Mouse (Mus musculus) myocyte (in vitro differentiated cells): Measurements from ENCODE around the gene C3ar1.

Experiments
- CEBPB ChIP-seq: IDR thresholded peaks from 2 replicates; pipeline ENCODE4 v1.6.1; 2011; ENCODE audit warnings: mild to moderate bottlenecking, moderate library complexity; ENCODE audit not compliant: poor library complexity, insufficient read depth, severe bottlenecking
- E2F4 ChIP-seq: IDR thresholded peaks from one replicate; pipeline ENCODE4 v1.6.1; 2011; ENCODE audit warnings: mild to moderate bottlenecking, control low read depth, moderate library complexity; ENCODE audit not compliant: insufficient read depth
- MAX ChIP-seq: IDR thresholded peaks from one replicate; pipeline ENCODE4 v1.6.1; 2011; ENCODE audit warnings: low read depth, mild to moderate bottlenecking, control low read depth
- MYOD1 ChIP-seq, 3 experiments: IDR thresholded peaks; one replicate each; pipeline ENCODE4 v1.6.1; 2011; ENCODE audit warnings: control low read depth in 2 of 3, low read depth in 2 of 3, mild to moderate bottlenecking in 2 of 3, moderate library complexity in 1 of 3; ENCODE audit not compliant: insufficient read length in 2 of 3, control insufficient read depth in 1 of 3
- MYOG ChIP-seq, 3 experiments: IDR thresholded peaks; one replicate each; pipeline ENCODE4 v1.6.1; 2011; ENCODE audit warnings: control low read depth in 2 of 3, low read depth in 2 of 3, mild to moderate bottlenecking in 2 of 3; ENCODE audit not compliant: insufficient read length in 2 of 3, control insufficient read depth in 1 of 3, insufficient read depth in 1 of 3
- POLR2A ChIP-seq: IDR thresholded peaks from one replicate; pipeline ENCODE4 v1.6.1; 2011; ENCODE audit warnings: low read depth, mild to moderate bottlenecking, control low read depth, moderate library complexity; ENCODE audit not compliant: insufficient read length
- POLR2AphosphoS2 ChIP-seq: IDR thresholded peaks from one replicate; pipeline ENCODE4 v1.6.1; 2011; ENCODE audit warnings: low read depth, control low read depth; ENCODE audit not compliant: insufficient read length
- REST ChIP-seq: IDR thresholded peaks from one replicate; pipeline ENCODE4 v1.6.1; 2011; ENCODE audit warnings: mild to moderate bottlenecking, control low read depth, moderate library complexity; ENCODE audit not compliant: insufficient read depth, insufficient read length
- SRF ChIP-seq: IDR thresholded peaks from one replicate; pipeline ENCODE4 v1.6.1; 2011; ENCODE audit warnings: low read depth; ENCODE audit not compliant: control insufficient read depth, insufficient read length
- TCF12 ChIP-seq: IDR thresholded peaks from one replicate; pipeline ENCODE4 v1.6.1; 2011; ENCODE audit warnings: mild to moderate bottlenecking, control low read depth; ENCODE audit not compliant: poor library complexity, insufficient read depth, severe bottlenecking
- TCF3 ChIP-seq: IDR thresholded peaks from one replicate; pipeline ENCODE4 v1.6.1; 2011; ENCODE audit warnings: low read depth, control low read depth; ENCODE audit not compliant: insufficient read length
- USF1 ChIP-seq: IDR thresholded peaks from one replicate; pipeline ENCODE4 v1.6.1; 2011; ENCODE audit warnings: low read depth, mild to moderate bottlenecking, control low read depth, moderate library complexity

GRCm38 (mm10) chr6:122820799-122821650 lies 34.9 kb downstream of the C3ar1 start:
- TF ChIP-seq CEBPB (no peak), TCF12 (no peak), POLR2A (no peak), MAX (no peak), SRF (no peak), MYOG (IDR thresholded peaks at IDR 0.05; ENCODE audit: control insufficient read depth in 1 of 3, insufficient read depth in 1 of 3, insufficient read length in 2 of 3, low read depth in 2 of 3) (no peak), MYOD1 (IDR thresholded peaks at IDR 0.05; ENCODE audit: control insufficient read depth in 1 of 3, insufficient read length in 2 of 3, low read depth in 2 of 3) (no peak), POLR2AphosphoS2 (no peak), USF1 (no peak), TCF3 (no peak), E2F4 (no peak), REST (no peak)
